ENCODE assay signal across 10 mouse cellular contexts in the genomic region with DNA sequence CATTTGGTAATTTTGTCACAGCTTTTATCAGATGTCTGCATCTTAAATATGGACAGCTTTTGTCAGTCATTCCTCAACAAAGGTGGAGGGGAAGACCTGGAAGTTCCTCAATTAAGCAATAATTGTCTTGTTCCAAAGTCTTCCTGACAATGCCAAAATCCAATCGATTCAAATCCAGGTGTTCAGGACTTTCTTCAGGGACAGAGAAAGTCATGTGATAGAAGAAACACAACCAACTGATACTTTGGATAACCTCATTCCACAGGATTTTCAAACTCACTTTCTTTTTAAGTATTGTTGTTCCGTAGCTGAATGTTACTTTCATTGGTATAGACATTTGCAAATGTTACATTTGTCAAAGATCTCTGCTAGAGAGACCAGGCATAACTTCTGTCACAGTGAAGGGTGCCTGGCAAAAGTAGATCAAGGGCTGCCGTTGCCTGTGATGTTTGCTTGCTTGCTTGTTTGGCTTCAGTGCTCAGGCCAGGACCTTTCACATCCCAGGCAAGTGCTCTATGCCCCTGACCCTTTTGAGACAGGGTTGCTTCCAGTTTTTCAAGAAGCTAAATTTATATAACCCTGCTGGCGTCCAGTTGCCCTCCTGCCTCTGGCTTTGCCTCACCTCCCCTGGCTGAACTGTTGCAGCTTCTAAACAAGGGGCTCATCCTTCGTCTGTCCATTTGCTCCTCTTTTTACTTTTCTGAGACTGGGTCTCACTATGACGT.
"Had no signal": no experiment of that assay in that cellular context is flagged by ENCODE, and none has a peak within 500 bp of the region (broad histone marks: within the 10 kb centered on the region; RNA-seq: fewer than 3 reads in every experiment).

No protein-coding gene starts in this region.

- H3K27ac ChIP-seq: limb, embryonic 13.5 days; midbrain, embryonic 12.5 days; neural tube, embryonic 13.5 days had no signal

- H3K4me1 ChIP-seq: midbrain, embryonic 12.5 days had no signal

- DNase-seq: kidney, adult 8-10 months; kidney, postnatal 36 days; layer of hippocampus, postnatal 36 days; left cerebral cortex, postnatal 4 days; lung, adult 18-20 months had no signal

- H3K36me3 ChIP-seq: limb, embryonic 13.5 days; midbrain, embryonic 12.5 days; neural tube, embryonic 13.5 days had no signal

- H3K9ac ChIP-seq: limb, embryonic 13.5 days; midbrain, embryonic 12.5 days; neural tube, embryonic 13.5 days had no signal

- H3K4me2 ChIP-seq: limb, embryonic 13.5 days; midbrain, embryonic 12.5 days; neural tube, embryonic 13.5 days had no signal

- ATAC-seq: intestine, postnatal 0 days; midbrain, embryonic 16.5 days had no signal

- H3K27me3 ChIP-seq: midbrain, embryonic 12.5 days; neural tube, embryonic 13.5 days had no signal

- H3K9me3 ChIP-seq: limb, embryonic 13.5 days; midbrain, embryonic 12.5 days; neural tube, embryonic 13.5 days had no signal

- H3K4me3 ChIP-seq: limb, embryonic 13.5 days; midbrain, embryonic 12.5 days; neural tube, embryonic 13.5 days had no signal
